Mouse (Mus musculus) lung, adult 2 months (tissue): Measurements from ENCODE around the gene Gm42715. TPM values are rescaled to one million over a fixed set of nuclear protein-coding genes. Genes with fewer than 3 reads are reported as not detected.

Experiments
- DNase-seq: peaks from one replicate; pipeline ENCODE4 v3.0.0; 2022
- H3K4me1 ChIP-seq: fragments of 200-500 bp; 2 replicates; pipeline ENCODE4 v1.6.1; 2011; ENCODE audit warnings: low read length; ENCODE audit not compliant: control insufficient read depth, insufficient read depth
- H3K4me3 ChIP-seq: fragments of 200-500 bp; replicated peaks from 2 replicates; pipeline ENCODE3; 2011; ENCODE audit warnings: low read depth, mild to moderate bottlenecking, control low read depth, low read length; ENCODE audit errors: extremely low read depth
- CTCF ChIP-seq: fragments of 200-500 bp; IDR thresholded peaks from 2 replicates; pipeline ENCODE4 v1.5.1; 2011; ENCODE audit warnings: mild to moderate bottlenecking, low read length, control low read depth; ENCODE audit not compliant: insufficient read depth
- POLR2A ChIP-seq: fragments of 200-500 bp; IDR thresholded peaks from 2 replicates; pipeline ENCODE4 v1.6.1; 2011; ENCODE audit warnings: low read depth, mild to moderate bottlenecking, control low read depth, low read length, borderline replicate concordance; ENCODE audit errors: extremely low read depth
- WGBS: fragments of 180-500 bp; shearing (Covaris S2); methylation state at CpG from one replicate; pipeline ENCODE4 v1.1.7; 2018; 5-methylcytosine and 5-hydroxymethylcytosine counted together
- polyA plus RNA-seq: library from polyadenylated mRNA; depleted of rRNA; stranded (reverse); fragments of >200 nt; gene quantifications from 2 replicates; pipeline ENCODE4 v1.2.3, GENCODE M21; 2012; rRNA removed

The Gm42715 gene
- polyA plus RNA-seq, 1 experiment: 10.0 TPM

GRCm38 (mm10) chr7:127614091-127614490, 94.7 kb downstream of the Gm42715 start:
- Histone ChIP-seq H3K4me1 (0 out of 2 replicates have a peak, but pooled peaks cover 7% of the 10 kb centered on the region), H3K4me3 (peak overlapping the region; percentile 91)
- WGBS: 23% methylated on average over 8 of the region's 8 CpGs
- TF ChIP-seq POLR2A (no peak), CTCF (no peak)
- no peak for DNase-seq

- peak; percentile 56 for DNase-seq
- H3K4me1 ChIP-seq: 0 out of 2 replicates have a peak, but pooled peaks cover 7% of the 10 kb centered on the region
- no peak for TF ChIP-seq CTCF
- TF ChIP-seq POLR2A: no peak
- under 1% methylated on average over 32 of the region's 44 CpGs for WGBS
- H3K4me3 ChIP-seq: peak overlapping the region; percentile 91
These were observed 95.1 kb downstream of the Gm42715 start for GRCm38 (mm10) chr7:127614511-127614890.

- no peak for TF ChIP-seq CTCF
- peak; percentile 22; the same call in 1 of the 2 replicates for TF ChIP-seq POLR2A
- WGBS: under 1% methylated on average over 50 of the region's 50 CpGs
- Histone ChIP-seq H3K4me1 (0 out of 2 replicates have a peak, but pooled peaks cover 7% of the 10 kb centered on the region), H3K4me3 (peak within 1 kb of the TSS; percentile 91)
- peak; percentile 73 for DNase-seq
These were observed 95.8 kb downstream of the Gm42715 start, which contains the start of gene Zfp629 for GRCm38 (mm10) chr7:127614891-127615843. Zfp629 (minus strand) TSS chr7:127615797.

GRCm38 (mm10) chr7:127616336-127616735, 97.0 kb downstream of the Gm42715 start:
- TF ChIP-seq CTCF: no peak
- TF ChIP-seq POLR2A: no peak
- no peak overlapping the region for H3K4me3 ChIP-seq
- WGBS: 35% methylated on average over 1 of the region's 1 CpGs
- DNase-seq: no peak
- 0 out of 2 replicates have a peak, but pooled peaks cover 7% of the 10 kb centered on the region for H3K4me1 ChIP-seq

Other genes with a start within 250 kb of the Gm42715 start
- 15.4 and 16.2 TPM in 2 replicates for gene Sephs2, start 245.5 kb upstream of the Gm42715 start, polyA plus RNA-seq
- 28.2 and 36.9 TPM in 2 replicates for gene Itgal, start 223.3 kb upstream of the Gm42715 start, polyA plus RNA-seq
- gene Zfp768, start 174.0 kb upstream of the Gm42715 start, polyA plus RNA-seq: 31.7 and 35.5 TPM in 2 replicates
- 10.9 TPM in 2 replicates for gene Zfp747, start 143.5 kb upstream of the Gm42715 start, polyA plus RNA-seq
- gene 9130019O22Rik, start 132.4 kb upstream of the Gm42715 start, polyA plus RNA-seq: 4.1 and 5.1 TPM in 2 replicates
- 7.6 TPM in 2 replicates for gene E430018J23Rik, start 126.0 kb upstream of the Gm42715 start, polyA plus RNA-seq
- gene Zfp764, start 112.8 kb upstream of the Gm42715 start, polyA plus RNA-seq: 7.5 and 8.5 TPM in 2 replicates
- gene Zfp688, start 97.5 kb upstream of the Gm42715 start, polyA plus RNA-seq: 22.6 and 23.0 TPM in 2 replicates
- 4.9 and 5.6 TPM in 2 replicates for gene Zfp689, start 70.4 kb upstream of the Gm42715 start, polyA plus RNA-seq
- gene Prr14, start 60.0 kb upstream of the Gm42715 start, polyA plus RNA-seq: 80.2 and 89.0 TPM in 2 replicates
- gene Fbrs, start 40.4 kb upstream of the Gm42715 start, polyA plus RNA-seq: 32.0 and 42.2 TPM in 2 replicates
- gene Srcap, start 7.6 kb upstream of the Gm42715 start, polyA plus RNA-seq: 27.0 and 32.8 TPM in 2 replicates
- gene Tmem265, start 41.8 kb downstream of the Gm42715 start, polyA plus RNA-seq: 1.7 and 4.2 TPM in 2 replicates
- gene Phkg2, start 53.8 kb downstream of the Gm42715 start, polyA plus RNA-seq: 54.9 and 70.9 TPM in 2 replicates
- gene Ccdc189, start 69.0 kb downstream of the Gm42715 start, polyA plus RNA-seq: 14.0 and 16.5 TPM in 2 replicates
- gene Rnf40, start 69.2 kb downstream of the Gm42715 start, polyA plus RNA-seq: 26.1 and 32.8 TPM in 2 replicates
- 13.9 and 15.4 TPM in 2 replicates for gene Zfp629, start 96.2 kb downstream of the Gm42715 start, polyA plus RNA-seq
- 22.0 and 26.8 TPM in 2 replicates for gene Bcl7c, start 189.3 kb downstream of the Gm42715 start, polyA plus RNA-seq
- 20.1 and 21.1 TPM in 2 replicates for gene Ctf1, start 193.2 kb downstream of the Gm42715 start, polyA plus RNA-seq
- not detected in 2 replicates for gene Ctf2, start 212.6 kb downstream of the Gm42715 start, polyA plus RNA-seq
- gene Fbxl19, start 225.0 kb downstream of the Gm42715 start, polyA plus RNA-seq: 25.9 and 27.3 TPM in 2 replicates